Mouse (Mus musculus): ENCODE data around the gene AF067063.
"Not testable (repeated sequence)": the region's sequence is repeated elsewhere in the genome, so short reads cannot be mapped to it uniquely, and the experiment has no call there.

Gene AF067063

GRCm38 (mm10) chr13:119830116-119830515 is at the start of gene AF067063:
AF067063 (minus strand) TSS chr13:119830216.
- DNase-seq (ENCODE audit: low read depth, low spot score), result not testable (repeated sequence)

- not testable (repeated sequence) for DNase-seq (ENCODE audit: low read depth, low spot score)
Measured at GRCm38 (mm10) chr13:119864395-119864999, 34.5 kb upstream of the AF067063 start.

- not testable (repeated sequence) for DNase-seq (ENCODE audit: low read depth, low spot score)
Measured at GRCm38 (mm10) chr13:119862399-119862798, 32.4 kb upstream of the AF067063 start.

GRCm38 (mm10) chr13:119839982-119840381 is 10.0 kb upstream of the AF067063 start:
- not testable (repeated sequence) for DNase-seq (ENCODE audit: low read depth, low spot score)

DNA sequence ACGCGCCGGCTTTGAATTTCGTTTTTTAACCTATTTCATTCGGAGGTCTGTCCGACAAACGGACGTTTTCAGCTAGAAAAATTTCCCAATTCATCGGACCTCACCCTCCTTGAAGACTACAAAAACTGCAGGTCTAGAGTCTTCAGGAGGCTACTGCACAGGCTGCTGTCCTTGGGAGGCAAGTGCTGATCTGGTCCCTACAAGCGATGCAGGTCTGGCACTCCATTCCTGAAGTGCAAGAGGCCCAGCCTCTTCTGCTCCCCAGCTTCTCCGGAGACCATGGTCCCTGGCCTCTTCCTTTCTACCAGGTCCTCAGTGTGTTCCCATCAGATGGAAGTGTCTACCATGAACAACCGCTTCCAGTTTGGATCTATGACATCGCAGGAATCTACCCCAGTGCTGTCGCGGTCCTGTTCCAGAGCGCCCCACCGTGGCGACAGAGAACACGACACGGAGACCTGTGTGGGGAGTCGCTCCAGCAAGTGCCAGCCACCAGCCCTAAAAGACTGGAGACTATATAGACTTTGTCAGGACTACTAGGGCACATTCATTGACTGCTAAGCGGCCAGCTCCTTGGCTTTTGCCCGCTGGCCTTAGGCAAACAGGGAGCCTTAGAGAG is 7.8 kb upstream of the AF067063 start:
- not testable (repeated sequence) for DNase-seq (ENCODE audit: low read depth, low spot score)

GRCm38 (mm10) chr13:119836324-119836811 is 6.4 kb upstream of the AF067063 start:
- not testable (repeated sequence) for DNase-seq (ENCODE audit: low read depth, low spot score)

DNA sequence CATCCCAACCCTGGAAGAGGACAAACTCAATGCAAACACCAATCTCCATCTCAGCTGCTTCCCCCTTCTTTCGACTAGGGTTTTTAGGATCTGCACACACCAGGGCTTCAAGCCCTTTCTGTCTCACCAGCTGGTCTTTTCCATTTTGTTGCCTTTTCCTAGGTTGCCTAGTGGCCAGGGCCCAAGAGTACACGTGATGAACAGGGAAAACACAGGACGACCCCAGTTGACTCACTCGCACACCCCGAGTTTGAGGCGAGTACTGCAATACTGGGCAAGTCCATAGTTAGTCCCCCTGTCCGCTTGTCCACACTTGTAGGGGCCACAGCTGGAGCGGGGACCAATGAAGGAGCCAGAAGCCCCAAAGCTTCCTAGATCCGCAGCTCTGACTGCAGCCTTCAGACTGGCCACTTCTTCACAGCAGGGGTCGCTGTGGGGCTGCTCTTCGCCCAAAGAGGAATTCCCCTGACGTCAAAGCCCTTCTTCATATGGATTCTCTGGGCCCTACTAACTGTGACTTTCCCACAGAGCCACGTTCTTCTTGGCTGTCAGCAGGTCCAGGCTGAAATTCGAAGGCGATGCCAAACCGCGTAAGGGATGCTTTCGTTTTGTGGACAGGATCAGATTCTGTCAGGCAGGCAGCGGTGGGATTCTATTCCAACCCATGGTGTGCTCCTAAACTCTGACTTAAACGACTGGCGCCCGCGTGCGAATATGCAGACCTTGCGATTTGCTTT is 5.5 kb upstream of the AF067063 start, which contains the start of gene D13Ertd608e:
Gene D13Ertd608e, plus strand, starts transcription at position 687 of the 737 bp plus-strand sequence.
- not testable (repeated sequence) for DNase-seq (ENCODE audit: low read depth, low spot score)

DNA sequence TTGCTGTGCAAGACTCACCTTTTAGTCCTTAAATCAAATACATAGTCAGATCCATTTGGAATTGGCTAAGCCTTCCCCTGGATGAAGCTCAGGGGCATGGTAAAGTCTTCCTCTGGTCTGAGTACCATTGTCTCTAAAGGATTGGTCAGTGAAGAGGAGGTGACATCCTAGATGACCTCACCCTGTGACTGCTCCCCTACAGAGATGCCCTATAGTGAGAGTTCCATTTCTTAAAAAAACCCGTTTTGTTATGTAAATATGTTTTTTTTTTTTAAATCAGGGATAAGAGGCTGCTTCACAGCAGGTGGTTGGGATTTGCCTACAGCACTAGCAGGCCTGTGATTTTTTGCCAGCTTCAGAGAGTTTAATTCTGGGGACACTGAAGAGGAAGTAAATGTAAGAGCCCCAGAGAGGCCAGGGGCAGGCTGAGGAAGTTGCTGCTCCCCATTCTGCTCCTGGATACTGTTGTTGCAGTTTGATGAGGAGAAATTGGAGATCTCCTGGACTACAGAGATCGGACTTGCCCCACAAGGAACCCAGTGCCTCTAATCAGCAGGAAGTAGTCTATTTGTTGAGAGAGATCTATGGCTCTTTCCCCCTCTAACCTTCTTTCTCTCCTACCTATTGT is 12.3 kb downstream of the AF067063 start:
- DNase-seq (ENCODE audit: low read depth, low spot score), result no peak

GRCm38 (mm10) chr13:119816798-119817197 is 13.2 kb downstream of the AF067063 start:
- DNase-seq (ENCODE audit: low read depth, low spot score), result no peak

GRCm38 (mm10) chr13:119810031-119810430 is 20.0 kb downstream of the AF067063 start:
- no peak for DNase-seq (ENCODE audit: low read depth, low spot score)

GRCm38 (mm10) chr13:119808937-119809336 is 21.1 kb downstream of the AF067063 start:
- DNase-seq (ENCODE audit: low read depth, low spot score), result no peak

GRCm38 (mm10) chr13:119797656-119798055 is 32.4 kb downstream of the AF067063 start:
- no peak for DNase-seq (ENCODE audit: low read depth, low spot score)

- DNase-seq (ENCODE audit: low read depth, low spot score), result no peak
Measured at GRCm38 (mm10) chr13:119792791-119793404, 37.1 kb downstream of the AF067063 start.

DNA sequence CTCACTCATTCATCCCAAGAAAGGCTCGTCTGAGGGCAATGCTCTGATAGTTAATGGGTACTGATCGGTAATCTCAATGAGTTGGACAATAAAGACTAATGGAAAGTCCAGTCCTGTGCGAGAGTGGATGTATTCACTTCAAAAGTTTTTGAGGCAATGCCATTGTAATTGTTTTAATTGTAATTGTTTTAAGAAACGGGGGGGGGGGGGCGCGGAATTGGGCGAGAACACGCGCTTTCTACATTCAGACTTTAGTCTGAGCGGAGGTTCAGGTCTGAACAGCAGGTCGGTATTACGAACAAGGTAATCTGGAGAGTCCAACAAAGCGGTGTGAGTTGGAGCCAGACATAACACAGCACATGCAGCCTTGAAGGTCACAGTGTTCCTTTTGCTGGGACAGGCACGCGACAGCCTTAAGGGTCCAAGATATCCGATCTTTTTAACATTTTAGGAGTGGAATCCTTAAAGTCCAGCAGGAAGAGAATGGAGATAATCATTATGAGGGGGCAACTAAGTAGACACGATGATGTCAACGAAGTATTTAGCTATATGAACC is 38.4 kb downstream of the AF067063 start:
- no peak for DNase-seq (ENCODE audit: low read depth, low spot score)

DNA sequence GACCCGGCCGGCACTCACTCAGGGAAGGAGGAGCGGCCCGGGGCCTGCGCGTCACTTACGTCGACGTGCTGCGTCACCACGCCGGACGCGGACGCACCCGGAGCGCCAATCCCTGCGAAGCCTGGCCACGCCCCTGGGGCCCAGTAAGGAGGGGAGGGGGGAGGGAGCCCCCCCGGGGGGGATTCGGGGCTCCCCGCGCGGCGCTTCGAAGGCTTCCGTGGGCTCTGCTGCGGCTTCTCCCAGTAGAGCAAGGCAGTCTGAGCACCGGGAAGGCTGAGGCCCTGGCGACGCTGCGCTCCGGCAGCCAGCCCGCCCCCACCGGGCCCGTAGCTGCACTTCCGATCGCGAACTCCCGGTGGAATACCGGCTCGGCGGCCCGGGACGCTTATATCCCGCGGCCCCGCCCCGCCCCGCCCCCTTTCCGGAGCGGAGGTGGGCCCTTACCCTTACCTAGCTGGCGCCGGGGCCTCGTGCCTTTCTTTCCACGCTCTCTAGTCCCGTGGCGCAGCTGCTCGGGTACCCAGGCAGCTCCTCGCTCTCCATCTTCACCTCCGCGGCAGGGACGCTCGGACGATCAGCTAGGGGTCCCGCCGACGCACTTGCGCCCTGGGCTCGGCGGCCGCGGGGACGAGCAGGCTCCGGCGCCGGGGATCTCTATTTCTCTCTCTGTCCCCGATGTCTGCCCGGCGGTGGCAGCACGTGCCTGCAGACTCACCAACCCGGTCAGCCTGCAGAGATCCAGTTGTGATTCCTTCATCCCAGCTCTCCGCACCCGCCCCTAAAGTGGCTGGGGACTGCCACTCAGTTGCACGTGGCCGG is 39.0 kb downstream of the AF067063 start, which contains the start of gene Zfp131:
Gene Zfp131, minus strand, starts transcription at position 129 of the 819 bp plus-strand sequence.
- DNase-seq (ENCODE audit: low read depth, low spot score), result peak; percentile 81

GRCm38 (mm10) chr13:119789851-119790717 is 39.9 kb downstream of the AF067063 start:
- DNase-seq (ENCODE audit: low read depth, low spot score), result peak; percentile 27

GRCm38 (mm10) chr13:119783581-119783980 is 46.4 kb downstream of the AF067063 start:
- DNase-seq (ENCODE audit: low read depth, low spot score), result no peak
